Mouse (Mus musculus) neutrophil, adult 5-6 weeks (primary cell): ENCODE data around the gene Cacnb4. TPM values are rescaled to one million over a fixed set of nuclear protein-coding genes. Genes with fewer than 3 reads are reported as not detected.
A peak's percentile ranks its signal among the peaks of the same experiment; 100 is the strongest.

Experiments used
- ATAC-seq: fragments of 151-379, 151-347 bp; 2 replicates; pipeline ENCODE4 v1.8.0; 2017; ENCODE audit warnings: mild to moderate bottlenecking, moderate TSS enrichment; ENCODE audit not compliant: insufficient number of reproducible peaks, poor library complexity, low FRiP score, severe bottlenecking; ENCODE audit errors: extremely low read depth
- total RNA-seq: library from RNA; stranded (forward); fragments of 200-1000 nt; gene quantifications from 2 replicates; pipeline ENCODE4 v1.2.3, GENCODE M21; 2017

Gene Cacnb4
- total RNA-seq, 1 experiment from 2014 or later = 0.12 TPM

- no peak for ATAC-seq
Observed at GRCm38 (mm10) chr2:52613888-52614287, 62.7 kb downstream of the Cacnb4 start.

DNA sequence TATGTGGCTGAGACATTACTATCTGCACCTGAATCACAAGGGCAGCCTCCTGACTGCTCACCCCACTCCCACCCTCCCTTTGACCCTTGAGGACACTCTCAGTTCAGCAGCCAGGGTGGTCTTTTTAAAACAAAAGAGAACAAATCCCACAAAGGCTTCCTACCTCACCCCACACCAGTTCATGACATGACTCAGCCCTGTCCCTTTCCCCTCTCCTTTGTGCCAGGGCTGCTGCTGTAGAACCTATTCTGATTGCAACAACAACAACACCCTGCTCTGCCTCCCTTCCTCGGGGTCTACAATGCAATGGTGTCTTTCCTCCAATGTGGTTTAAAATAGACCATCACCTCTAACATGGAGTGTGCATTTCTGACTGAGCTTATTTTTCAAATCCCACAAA, 67.1 kb downstream of the Cacnb4 start:
- no peak for ATAC-seq

GRCm38 (mm10) chr2:52607857-52608485, 68.7 kb downstream of the Cacnb4 start:
- ATAC-seq = no peak

- ATAC-seq = no peak
Observed at GRCm38 (mm10) chr2:52606331-52606730, 70.3 kb downstream of the Cacnb4 start.

DNA sequence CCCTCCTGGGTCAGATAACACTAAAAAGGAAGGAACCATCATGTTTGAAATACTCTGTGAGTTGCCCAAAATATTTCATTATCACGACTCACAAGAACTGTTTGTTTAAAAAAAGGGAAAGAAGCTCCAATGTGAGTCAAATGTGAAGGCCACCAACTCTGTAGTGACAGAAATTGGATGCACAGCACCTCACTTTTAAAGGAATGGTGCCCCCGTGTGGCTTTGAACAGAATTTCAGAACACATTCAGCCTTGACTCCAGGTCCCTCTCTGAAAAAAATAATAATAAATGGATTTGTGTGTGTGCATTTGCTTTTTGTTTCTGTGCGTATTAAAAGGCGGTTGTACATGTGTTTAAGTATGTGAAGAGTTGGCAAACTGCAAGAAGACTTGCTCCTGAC, 71.3 kb downstream of the Cacnb4 start:
- ATAC-seq = no peak

GRCm38 (mm10) chr2:52604651-52605020, 72.0 kb downstream of the Cacnb4 start:
- ATAC-seq = no peak

DNA sequence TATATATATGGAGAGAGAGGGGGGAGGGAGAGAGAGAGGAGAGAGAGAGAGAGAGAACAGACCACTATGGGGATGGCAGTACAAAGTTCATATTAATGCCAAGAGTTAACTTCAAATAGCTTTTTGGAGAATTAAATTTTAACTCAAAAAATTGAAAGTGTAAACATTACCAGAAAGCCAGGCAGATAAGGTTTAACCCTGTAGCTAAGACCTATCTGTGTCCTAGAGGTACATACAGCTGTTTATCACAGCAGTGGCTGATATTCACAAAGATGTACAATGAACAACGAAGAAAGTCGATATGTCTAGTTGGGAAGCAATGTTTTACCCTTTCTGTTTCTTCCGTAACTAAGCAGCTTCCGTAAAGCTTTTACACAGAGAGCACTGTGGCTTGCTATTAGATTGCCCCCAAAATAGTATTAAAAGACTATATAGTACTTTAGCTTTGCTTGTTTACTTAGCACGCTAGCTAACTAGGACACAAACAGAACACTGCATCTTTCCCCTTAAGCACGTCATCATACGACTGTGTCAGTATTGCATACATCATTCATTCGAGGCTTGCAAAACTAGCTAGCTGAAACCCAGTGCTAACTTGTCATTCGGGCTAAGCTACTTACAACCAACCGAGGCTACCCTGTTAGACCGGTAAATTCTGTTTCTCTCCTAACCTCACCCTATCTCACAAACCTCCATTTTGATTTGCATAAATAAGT, 72.5 kb downstream of the Cacnb4 start:
- ATAC-seq = no peak

GRCm38 (mm10) chr2:52603421-52603820, 73.2 kb downstream of the Cacnb4 start:
- no peak for ATAC-seq

DNA sequence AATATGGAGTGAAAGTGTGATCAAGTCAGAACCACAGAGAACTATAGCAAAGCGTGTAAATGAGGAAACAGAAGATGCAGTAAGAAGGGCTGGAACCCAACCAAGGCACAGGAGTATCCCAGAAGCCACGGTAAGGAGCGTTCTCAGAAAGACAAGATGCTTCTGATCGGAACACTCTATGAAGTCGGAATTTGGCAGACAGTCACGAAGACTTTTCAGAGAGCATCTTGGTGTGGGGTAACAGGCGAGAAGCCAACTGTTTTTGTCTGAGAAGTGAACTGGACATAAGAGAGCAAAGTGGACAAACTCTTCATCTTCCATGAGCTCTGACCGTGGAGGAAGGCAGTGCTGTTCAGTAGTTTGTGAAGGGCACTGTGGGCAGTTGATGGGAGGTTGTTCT, 73.7 kb downstream of the Cacnb4 start:
- no peak for ATAC-seq

GRCm38 (mm10) chr2:52602228-52602627, 74.4 kb downstream of the Cacnb4 start:
- no peak for ATAC-seq

DNA sequence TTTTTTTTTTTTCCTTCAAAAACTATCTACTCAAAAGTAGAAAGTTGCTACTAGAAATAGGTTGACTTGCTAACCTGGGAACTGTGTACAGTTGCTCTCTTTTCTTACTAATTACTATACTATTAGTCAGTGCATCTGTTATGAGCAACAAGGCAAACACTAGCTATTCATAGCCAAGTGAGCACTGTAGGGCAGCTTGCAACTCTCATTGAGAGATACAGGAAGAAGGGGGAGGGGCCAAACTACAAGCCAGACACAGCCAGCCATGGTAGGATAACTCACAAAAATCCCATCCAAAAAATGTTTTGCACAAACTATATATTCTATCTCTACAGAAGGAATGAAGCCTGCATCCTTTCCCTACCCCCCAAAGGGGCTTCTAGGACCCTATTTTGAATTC, 79.1 kb downstream of the Cacnb4 start:
- no peak for ATAC-seq

DNA sequence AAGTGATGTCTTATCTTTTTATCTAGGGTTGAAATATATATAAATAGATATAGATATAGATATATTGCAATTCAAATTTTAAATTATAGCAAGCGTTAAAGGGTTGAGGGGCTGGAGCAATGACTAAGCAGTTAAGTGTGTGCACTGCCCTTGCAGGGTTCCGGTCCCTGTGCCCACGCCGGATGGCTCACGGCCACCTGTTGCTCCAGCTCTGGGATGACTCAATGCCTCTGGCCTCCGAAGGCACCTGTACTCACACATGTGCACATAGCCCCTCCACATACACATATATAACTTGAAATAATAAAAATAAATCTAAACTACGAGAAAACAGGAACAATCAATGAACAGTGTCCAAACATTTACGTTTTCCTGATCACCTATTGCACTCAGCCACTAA, 82.8 kb downstream of the Cacnb4 start:
- no peak for ATAC-seq

DNA sequence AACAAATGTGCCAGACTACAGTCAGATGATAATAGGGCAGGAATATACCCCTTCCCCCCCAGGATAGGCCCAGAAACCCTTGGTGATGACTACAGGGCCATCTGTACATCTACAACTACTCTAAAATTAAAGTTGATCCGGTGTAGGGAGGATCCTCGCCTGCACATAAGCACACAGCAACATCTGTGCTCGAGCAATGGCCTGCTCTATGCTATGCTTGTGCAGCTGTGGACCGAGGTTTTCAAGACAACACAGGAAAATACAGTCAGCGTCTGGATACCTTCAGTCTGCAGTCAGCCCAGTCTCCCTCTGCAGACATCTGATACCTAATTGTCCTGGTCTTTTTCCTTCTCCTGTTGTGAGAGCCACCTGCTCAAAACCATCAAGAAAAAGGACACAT, 83.4 kb downstream of the Cacnb4 start:
- no peak for ATAC-seq

GRCm38 (mm10) chr2:52590970-52591347, 85.7 kb downstream of the Cacnb4 start:
- ATAC-seq = peak; percentile 43; the same call in 1 of the 2 replicates

DNA sequence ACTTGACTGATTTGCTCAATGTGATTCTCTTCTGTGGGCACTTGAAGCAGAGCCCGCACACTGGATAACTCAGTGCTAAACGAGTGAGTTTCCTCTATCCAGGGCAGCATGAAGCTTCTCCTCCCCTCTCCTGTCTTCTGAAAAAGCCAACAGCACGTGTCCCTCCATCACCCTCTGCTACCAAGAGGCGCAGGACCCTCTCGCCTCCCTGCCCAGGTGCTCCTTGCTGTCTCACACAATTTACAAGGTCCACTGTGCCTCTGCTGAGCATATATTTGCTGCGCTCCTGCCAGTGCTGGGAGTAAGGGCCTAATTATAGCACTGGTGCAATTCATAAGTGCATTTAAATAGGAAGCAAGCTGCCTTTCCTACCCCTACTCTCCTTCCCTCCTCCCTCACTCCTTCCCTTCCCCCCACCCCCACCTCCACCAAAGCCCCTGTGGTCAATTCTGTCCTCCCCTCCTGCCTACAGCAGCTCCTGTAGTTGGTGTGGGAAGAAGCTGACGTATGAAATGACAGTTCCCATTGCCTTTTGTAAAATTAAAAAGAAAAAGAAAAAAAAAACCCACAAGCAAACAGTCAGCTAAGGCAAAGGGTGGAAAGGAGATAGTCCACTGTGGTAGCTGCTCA, 86.2 kb downstream of the Cacnb4 start:
- ATAC-seq = no peak

DNA sequence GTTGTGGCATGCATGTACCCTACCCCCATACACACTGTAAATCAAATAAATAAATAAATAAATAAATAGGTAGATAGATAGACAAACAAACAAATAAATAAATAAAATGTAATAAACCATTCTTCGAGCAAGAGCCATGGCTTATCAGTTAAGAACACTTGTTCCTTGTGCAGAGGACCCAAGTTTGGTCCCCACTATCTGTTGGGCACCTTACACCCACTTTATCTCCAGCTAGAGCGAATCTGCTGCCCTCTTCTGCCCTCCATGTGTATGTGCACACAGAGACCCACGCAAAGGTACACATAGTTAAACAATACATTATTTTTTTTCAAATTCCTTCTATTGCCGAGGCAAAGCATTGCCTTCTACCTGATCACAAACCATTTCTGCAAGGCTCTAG, 87.1 kb downstream of the Cacnb4 start:
- ATAC-seq = no peak

DNA sequence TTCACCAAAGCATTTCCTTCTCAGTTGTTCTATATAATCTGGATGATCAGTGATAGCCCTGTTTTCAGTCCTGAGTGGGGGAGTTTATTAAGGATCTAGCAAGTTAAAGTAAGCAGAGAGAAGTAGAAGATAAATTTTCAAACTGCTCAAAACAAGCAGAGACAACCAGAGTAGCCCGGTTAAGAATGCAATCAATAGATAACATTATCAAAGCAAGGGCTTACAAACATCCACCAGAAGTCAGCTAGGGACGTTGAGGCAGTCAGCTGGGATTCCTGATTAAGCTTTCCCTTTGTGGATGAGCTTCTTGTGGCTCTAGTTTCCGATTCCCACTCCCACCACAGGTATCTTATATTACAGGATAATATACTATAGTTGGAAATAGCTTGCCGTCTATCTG, 91.2 kb downstream of the Cacnb4 start:
- no peak for ATAC-seq

GRCm38 (mm10) chr2:52581132-52581781, 95.4 kb downstream of the Cacnb4 start:
- ATAC-seq = no peak

GRCm38 (mm10) chr2:52580697-52581096, 95.9 kb downstream of the Cacnb4 start:
- no peak for ATAC-seq

GRCm38 (mm10) chr2:52578846-52579245, 97.8 kb downstream of the Cacnb4 start:
- no peak for ATAC-seq
